Mouse (Mus musculus) megakaryocyte, embryonic 14.5 days (primary cell): ENCODE results near the gene Dnah6.

Experiments
- FLI1 ChIP-seq: IDR thresholded peaks from 2 replicates; pipeline ENCODE4 v1.6.1; 2012; ENCODE audit warnings: low read length, inconsistent platforms, mixed read lengths
- GATA1 ChIP-seq: IDR thresholded peaks from 3 replicates; pipeline ENCODE4 v1.6.1; 2012; ENCODE audit warnings: mixed read lengths, low read length, inconsistent platforms, borderline replicate concordance

GRCm38 (mm10) chr6:73232152-73232584 lies 10.7 kb upstream of the Dnah6 start:
- TF ChIP-seq GATA1 (no peak), FLI1 (no peak)
